Mouse (Mus musculus) ZHBTc4 (cell line): Measurements from ENCODE around the gene Arhgap5.
A peak's percentile ranks its signal among the peaks of the same experiment; 100 is the strongest.

Source experiments
- DNase-seq: peaks from one replicate; pipeline ENCODE4 v3.0.0-alpha.2; 2011; ENCODE audit warnings: low read depth, low spot score

The Arhgap5 gene

GRCm38 (mm10) chr12:52503456-52504320 lies at the start of gene Arhgap5:
Gene Arhgap5 (plus strand): TSS chr12:52503972.
- peak; percentile 98 for DNase-seq

DNA sequence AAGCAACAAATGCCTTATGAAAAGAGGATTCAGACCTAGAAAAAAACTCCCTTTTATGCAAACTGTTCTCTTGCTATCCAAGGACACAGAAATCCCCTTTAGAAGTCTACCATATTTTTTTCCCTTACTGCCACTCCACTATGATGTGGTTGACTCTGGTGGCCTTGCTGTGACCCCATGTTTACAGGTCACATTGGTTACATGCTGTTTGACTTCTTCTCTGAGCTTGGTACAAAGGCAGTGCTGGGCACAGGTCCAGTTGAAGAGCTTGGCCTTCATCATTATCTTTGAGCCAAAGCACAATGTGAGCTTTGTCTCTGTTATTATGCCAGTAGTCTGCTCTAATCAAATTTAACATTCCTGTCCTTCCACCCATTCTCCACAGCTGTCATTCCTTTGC lies 39.2 kb upstream of the Arhgap5 start:
- DNase-seq, result no peak

- DNase-seq, result no peak
These were observed 32.2 kb upstream of the Arhgap5 start for GRCm38 (mm10) chr12:52471621-52472020.

GRCm38 (mm10) chr12:52473988-52474968 lies 29.5 kb upstream of the Arhgap5 start:
- DNase-seq, result no peak

GRCm38 (mm10) chr12:52476036-52476435 lies 27.7 kb upstream of the Arhgap5 start:
- no peak for DNase-seq

DNA sequence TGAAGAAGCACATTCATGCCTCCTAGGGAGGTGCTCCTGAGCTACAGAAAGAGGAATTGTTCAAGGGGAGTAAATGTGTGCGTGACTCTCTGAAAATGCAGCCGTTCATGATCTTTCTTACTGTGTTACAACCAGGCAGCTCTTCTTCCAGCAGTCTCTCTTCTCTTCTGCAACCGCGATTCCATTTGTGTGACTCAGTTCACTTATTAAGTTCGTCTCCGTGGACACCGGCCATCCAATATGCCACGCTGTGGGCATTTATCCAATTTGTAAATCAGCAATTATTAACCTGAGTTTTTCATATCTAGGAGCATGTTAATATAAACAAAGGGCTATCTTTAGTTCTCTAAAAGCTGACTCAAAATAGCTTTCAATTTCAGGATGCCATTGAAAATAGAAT lies 25.2 kb upstream of the Arhgap5 start:
- DNase-seq, result no peak

DNA sequence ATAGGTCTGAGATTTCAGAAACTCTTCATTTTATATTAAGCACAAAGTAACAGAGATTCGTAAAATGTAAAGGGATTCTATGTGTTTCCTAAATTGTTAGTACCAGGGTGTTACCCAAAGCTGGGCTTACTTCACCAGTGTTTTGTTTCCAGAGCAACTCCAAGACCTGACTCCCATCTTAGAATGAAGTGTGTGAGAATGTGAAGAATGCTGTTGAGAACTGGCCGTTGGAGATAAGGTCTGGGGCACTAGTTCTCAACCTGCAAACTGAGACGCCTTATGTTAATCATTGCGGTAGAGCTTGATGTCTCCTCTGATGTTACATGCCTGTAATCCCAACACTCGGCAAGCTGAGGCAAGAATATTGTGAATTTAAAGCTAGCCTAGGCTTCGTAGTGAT lies 24.4 kb upstream of the Arhgap5 start:
- DNase-seq, result no peak

GRCm38 (mm10) chr12:52480851-52481250 lies 22.9 kb upstream of the Arhgap5 start:
- DNase-seq, result no peak

DNA sequence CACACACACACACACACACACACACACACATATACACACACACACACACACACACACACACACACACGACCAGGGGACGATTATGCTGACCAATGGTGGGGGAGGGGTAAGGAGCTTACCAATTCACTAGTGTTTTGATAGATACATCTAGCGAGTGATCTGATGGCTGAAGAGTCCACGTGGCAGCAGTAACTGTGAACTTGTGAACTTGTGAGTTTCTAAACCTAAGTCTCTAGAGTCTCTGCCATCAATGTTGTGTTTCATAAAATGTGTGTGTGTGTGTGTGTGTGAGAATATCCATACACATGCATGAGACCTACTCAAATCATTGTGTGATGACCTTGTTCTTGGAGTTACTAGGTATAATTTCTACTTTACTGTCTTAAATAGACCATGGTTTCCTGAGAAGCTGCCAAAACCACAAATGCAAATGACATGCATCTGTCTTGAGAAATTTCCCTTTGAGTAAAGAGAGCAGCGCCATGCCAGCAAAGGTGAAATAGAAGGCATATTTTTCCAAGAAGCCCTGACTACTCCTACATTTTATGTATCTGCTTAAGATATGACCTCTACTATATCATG lies 21.7 kb upstream of the Arhgap5 start:
- no peak for DNase-seq

DNA sequence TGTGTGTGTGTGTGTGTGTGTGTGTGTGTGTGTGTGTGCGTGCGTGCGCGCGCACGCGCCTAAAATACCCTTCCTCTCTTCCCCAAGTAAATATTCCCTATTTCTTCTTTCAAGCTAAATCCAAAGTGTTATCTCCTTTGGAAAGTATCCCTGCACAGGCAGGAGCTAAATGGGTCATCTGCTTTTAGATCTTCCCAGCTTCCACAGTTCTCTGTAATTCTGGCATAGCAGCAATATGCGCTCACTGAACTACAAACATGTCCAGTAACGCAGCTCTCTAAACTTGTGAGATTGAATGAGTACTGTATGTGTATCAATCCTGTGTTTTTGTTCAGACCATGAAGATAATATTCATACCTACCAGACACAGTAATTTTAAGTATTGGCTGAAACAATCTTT lies 20.6 kb upstream of the Arhgap5 start:
- DNase-seq, result no peak

DNA sequence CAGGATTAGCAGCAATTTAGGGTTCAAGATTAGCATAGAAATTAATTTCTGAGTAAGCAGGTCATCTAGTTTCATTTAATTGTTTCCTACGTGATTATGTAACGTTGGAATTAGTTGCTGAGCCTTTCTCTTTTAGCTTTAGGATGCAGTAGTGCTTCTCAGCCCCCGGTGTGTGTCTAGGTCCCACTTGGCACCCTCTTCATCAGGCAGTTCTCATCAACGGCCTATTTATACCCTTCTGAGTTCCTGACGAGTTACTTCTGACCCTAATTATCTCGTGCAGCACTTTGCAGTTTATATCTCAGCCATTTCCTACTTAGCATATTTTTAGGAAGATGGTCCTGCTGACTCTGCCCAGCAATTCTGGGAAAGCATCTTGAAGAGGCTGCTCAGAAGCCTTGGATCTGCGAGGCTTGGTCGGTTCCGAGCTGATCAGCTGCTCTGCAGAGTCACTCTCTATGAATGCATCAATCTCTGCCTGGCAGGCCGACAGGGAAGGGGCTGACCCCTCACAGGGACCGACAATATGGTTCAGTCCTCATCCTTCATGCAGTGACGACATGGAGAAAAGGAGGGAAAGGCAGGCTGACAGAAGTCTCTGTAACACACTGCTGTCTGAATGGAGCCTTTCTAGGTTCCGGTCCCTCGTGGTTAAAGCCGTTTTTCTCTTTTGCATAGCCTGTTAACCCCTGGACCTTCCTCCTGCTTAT lies 15.4 kb upstream of the Arhgap5 start:
- DNase-seq, result no peak

DNA sequence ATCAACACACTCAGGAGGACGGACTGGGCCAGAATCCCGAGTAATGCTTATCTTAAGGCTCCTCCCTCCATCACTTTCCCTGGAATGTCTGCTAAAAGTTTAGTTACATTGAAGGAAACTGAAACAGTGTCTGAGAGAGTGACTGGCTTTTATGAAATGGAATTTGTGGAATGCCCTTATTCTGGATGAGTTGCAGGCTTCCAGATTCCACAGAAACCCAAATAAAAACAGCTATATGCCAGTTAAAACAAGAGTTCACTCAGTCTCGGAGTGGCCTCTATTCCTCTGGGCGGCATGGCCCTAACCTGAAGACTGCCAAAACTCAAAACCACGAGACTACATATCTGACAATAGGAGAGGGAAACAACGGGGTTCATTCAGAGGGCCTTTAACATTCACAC lies 10.5 kb upstream of the Arhgap5 start:
- DNase-seq, result peak; percentile 13

GRCm38 (mm10) chr12:52497209-52497608 lies 6.6 kb upstream of the Arhgap5 start:
- peak; percentile 15 for DNase-seq

- DNase-seq, result peak; percentile 66
These were observed 2.6 kb upstream of the Arhgap5 start for GRCm38 (mm10) chr12:52500915-52501833.

DNA sequence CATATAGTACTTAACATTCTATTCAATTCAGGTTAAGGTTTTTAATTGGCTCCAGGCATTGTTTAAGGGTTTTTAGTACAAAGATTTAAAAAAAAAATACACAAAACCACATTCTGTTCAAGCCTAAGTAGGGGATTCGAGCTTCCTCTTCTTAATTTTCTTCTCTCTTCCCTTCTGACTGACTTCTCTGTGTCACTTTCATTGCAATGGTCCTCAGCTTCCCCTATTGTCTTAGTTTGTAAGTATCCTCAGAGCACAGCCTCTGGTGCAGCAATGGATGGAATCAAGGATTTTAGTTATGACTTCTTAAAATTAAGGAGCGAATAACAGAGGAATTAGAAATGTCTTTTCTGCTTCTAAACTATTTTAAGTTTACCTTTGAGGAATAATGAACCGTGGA lies 1.6 kb upstream of the Arhgap5 start:
- DNase-seq, result no peak

GRCm38 (mm10) chr12:52503131-52503455 lies 679 bp upstream of the Arhgap5 start:
- no peak for DNase-seq

DNA sequence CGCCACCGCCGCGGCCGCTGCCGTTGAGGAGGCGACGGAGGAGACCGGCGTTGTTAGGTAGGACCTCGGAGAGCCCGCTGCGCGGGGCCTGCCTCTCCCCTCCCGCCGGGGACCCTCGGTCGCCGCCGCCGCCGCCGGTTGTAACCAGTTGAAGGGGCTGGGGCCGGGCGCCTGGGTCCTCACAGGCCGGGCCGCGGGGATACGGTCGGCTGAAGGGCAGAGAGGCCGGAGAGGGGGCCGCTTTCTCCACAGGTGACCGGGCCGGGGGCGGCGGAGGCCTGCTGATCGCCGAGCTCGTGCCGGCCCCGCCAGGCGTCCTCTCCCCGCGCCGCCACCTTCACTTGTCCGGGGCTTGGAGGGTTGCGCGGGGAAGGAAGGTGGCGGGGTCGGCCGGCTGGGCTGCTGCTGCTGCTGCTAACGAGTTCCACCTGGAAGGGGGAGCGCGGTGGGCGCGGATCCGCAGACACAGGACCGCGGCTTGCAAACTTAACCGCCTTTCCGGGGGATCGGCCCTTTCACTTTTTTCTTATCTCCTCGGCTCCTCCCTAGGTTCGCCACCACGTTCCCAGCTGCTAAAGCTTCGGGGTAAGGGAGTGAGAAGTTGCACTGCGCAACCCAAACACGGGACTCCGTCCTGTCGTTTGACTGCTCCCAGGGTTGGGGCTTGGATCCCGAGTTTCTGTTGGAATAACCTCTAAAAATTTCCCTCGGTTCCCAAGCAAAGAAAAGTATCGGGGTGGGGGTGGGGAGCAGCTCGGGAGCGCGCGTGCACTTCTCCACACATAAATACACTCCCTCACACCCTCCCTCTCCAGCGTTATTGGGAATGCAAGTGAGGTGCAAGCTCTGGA lies 784 bp downstream of the Arhgap5 start:
- peak; percentile 75 for DNase-seq

DNA sequence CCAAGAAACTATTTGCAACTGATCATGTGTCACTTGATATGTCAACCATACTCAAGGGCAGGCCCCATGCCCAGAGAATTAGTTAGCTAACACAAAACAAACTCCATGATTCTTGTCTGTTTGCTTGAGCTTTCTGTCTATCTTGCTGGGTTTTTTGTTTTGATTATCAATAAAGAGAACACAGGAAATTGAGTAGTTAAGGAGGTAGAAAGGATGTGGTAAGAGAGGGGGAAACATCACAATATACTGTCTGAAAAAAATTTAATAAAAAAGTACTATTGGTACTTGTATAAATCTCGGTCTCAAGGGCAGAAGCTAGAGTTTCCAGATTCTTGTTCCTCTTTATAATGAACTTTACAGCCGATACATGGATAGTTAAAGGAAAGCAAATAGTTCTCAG lies 20.9 kb downstream of the Arhgap5 start:
- DNase-seq, result no peak

DNA sequence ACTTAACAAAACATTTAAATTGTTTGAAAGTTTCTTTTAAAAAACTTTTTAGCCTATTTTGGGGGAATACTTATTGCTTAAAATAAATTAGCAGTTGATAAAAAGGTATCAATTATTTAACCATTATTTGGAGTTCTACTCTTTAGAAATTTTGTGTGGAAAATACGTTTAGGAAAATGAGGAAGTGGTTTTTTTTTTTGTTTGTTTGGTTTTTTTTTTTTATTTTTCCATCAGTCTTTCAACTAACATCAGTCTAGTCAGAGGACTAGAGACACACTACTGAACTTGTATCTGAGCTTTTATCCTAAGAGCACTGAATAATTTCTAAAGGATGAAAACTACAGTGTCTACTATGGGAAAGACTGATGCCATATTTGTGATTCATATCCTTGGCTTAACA lies 21.7 kb downstream of the Arhgap5 start:
- no peak for DNase-seq

DNA sequence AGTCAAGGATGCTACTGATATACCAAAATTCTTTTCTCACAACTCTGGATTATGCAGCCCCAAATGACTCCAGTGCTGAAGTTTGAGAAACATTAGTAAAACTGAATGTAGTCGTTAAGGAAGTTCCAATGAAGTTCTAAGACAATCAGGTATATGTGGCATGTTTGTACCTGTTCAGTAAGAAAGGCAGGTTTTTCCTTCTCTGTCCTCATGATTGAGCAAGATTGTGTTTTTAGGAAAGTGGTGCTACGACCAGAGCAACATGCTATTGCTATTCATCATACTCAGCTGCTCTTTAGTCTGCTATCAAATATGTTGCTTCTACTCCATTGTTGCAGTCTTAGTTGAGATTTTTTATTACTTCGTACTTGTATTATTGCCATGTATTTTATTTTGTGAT lies 26.0 kb downstream of the Arhgap5 start:
- DNase-seq, result no peak
